Mouse (Mus musculus) stomach, postnatal 0 days (tissue): ENCODE measurements around the gene Ddx28.

Experiments
- CTCF ChIP-seq: IDR thresholded peaks from 2 replicates; pipeline ENCODE4 v1.5.1; 2016; ENCODE audit warnings: antibody characterized with exemption, low read depth, mild to moderate bottlenecking, moderate library complexity
- EP300 ChIP-seq: optimal IDR thresholded peaks from 2 replicates; pipeline ENCODE3; 2016; ENCODE audit warnings: antibody characterized with exemption

- TF ChIP-seq EP300 (no peak), CTCF (no peak)
Observed at GRCm38 (mm10) chr8:106052510-106053089, 40.9 kb upstream of the Ddx28 start.
